Mouse (Mus musculus) MEL (cell line): ENCODE results near the gene Tmpo. TPM values are rescaled to one million over a fixed set of nuclear protein-coding genes. Genes with fewer than 3 reads are reported as not detected.

Experiments
- DNase-seq: peaks from one replicate; pipeline ENCODE4 v3.0.0; 2011; ENCODE audit warnings: low read depth, low spot score
- H3K27ac ChIP-seq: 2 replicates; pipeline ENCODE4 v1.5.1; 2012; ENCODE audit warnings: low read depth, mild to moderate bottlenecking, control low read depth, low read length, moderate library complexity; ENCODE audit not compliant: control insufficient read depth
- H3K27me3 ChIP-seq, 2 experiments: fragments of 150-350 bp in 1 of 2; sonication (generic) in 1 of 2; 2 replicates each; pipeline ENCODE4 v1.6.1; 2012; ENCODE audit warnings: low read length in 2 of 2, mild to moderate bottlenecking in 2 of 2, improper control_type of control experiment in 1 of 2, moderate library complexity in 1 of 2; ENCODE audit not compliant: insufficient read depth in 2 of 2, control insufficient read depth in 1 of 2
- H3K36me3 ChIP-seq, 2 experiments: 2 replicates each; pipeline ENCODE4 v1.6.1; 2012 to 2014; ENCODE audit warnings: low read length in 2 of 2, improper control_type of control experiment in 1 of 2, inconsistent platforms in 1 of 2, mild to moderate bottlenecking in 1 of 2; ENCODE audit not compliant: insufficient read depth in 2 of 2, control insufficient read depth in 1 of 2
- H3K4me1 ChIP-seq, 2 experiments: fragments of 150-350 bp in 1 of 2; sonication (generic) in 1 of 2; 2 replicates each; pipeline ENCODE4 v1.6.1; 2012; ENCODE audit warnings: low read length in 2 of 2, improper control_type of control experiment in 1 of 2, mild to moderate bottlenecking in 1 of 2; ENCODE audit not compliant: insufficient read depth in 2 of 2, control insufficient read depth in 1 of 2
- H3K4me3 ChIP-seq, 2 experiments: fragments of 150-350 bp in 1 of 2; sonication (generic) in 1 of 2; 2 replicates each; pipeline ENCODE4 v1.5.1; 2012; ENCODE audit warnings: low read depth in 2 of 2, low read length in 2 of 2, mild to moderate bottlenecking in 2 of 2, moderate library complexity in 2 of 2, control low read depth in 1 of 2, improper control_type of control experiment in 1 of 2; ENCODE audit not compliant: control insufficient read depth in 1 of 2, insufficient read depth in 1 of 2
- H3K79me2 ChIP-seq: 2 replicates; pipeline ENCODE4 v1.6.1; 2012; ENCODE audit warnings: mild to moderate bottlenecking, low read length, moderate library complexity; ENCODE audit not compliant: control insufficient read depth, poor library complexity, insufficient read depth
- H3K9ac ChIP-seq: 2 replicates; pipeline ENCODE4 v1.6.1; 2012; ENCODE audit warnings: low read depth, mild to moderate bottlenecking, control low read depth, low read length, moderate library complexity; ENCODE audit not compliant: control insufficient read depth, poor library complexity, severe bottlenecking
- H3K9me3 ChIP-seq: fragments of 150-350 bp; sonication (generic); replicated peaks from 2 replicates; pipeline ENCODE4 v1.6.1; 2012; ENCODE audit warnings: mild to moderate bottlenecking, low read length, improper control_type of control experiment, moderate library complexity; ENCODE audit not compliant: insufficient read depth
- CHD1 ChIP-seq: IDR thresholded peaks from 2 replicates; pipeline ENCODE4 v1.6.1; 2012; ENCODE audit warnings: low read depth, mild to moderate bottlenecking, inconsistent platforms, low read length, improper control_type of control experiment
- CTCF ChIP-seq, 3 experiments: IDR thresholded peaks in 2 of 3; conservative IDR thresholded peaks in 1 of 3; 2 replicates each; pipeline ENCODE4 v1.5.1; 2011 to 2012; ENCODE audit warnings: low read length in 3 of 3, low read depth in 2 of 3, mild to moderate bottlenecking in 2 of 3, improper control_type of control experiment in 1 of 3, inconsistent platforms in 1 of 3, mixed read lengths in 1 of 3, moderate library complexity in 1 of 3; ENCODE audit not compliant: control insufficient read depth in 1 of 3, insufficient read depth in 1 of 3, poor library complexity in 1 of 3, severe bottlenecking in 1 of 3
- GABPA ChIP-seq: IDR thresholded peaks from 2 replicates; pipeline ENCODE4 v1.6.1; 2012; ENCODE audit warnings: low read depth, mild to moderate bottlenecking, inconsistent platforms, low read length, improper control_type of control experiment, moderate library complexity
- GATA1 ChIP-seq: IDR thresholded peaks from 2 replicates; pipeline ENCODE4 v1.6.1; 2011; ENCODE audit warnings: low read depth, low read length, improper control_type of control experiment
- KAT2A ChIP-seq: conservative IDR thresholded peaks from 2 replicates; pipeline ENCODE4 v1.6.1; 2012; ENCODE audit warnings: low read depth, low read length, improper control_type of control experiment, inconsistent platforms
- MAFK ChIP-seq: IDR thresholded peaks from 2 replicates; pipeline ENCODE4 v1.6.1; 2011; ENCODE audit warnings: low read depth, mild to moderate bottlenecking, low read length, improper control_type of control experiment, borderline replicate concordance
- MAZ ChIP-seq: IDR thresholded peaks from 2 replicates; pipeline ENCODE4 v1.6.1; 2012; ENCODE audit warnings: low read depth, mild to moderate bottlenecking, inconsistent platforms, low read length, improper control_type of control experiment
- MYB ChIP-seq: IDR thresholded peaks from 2 replicates; pipeline ENCODE4 v1.6.1; 2011; ENCODE audit warnings: mild to moderate bottlenecking, low read depth, low read length, improper control_type of control experiment
- NELFE ChIP-seq: IDR thresholded peaks from 2 replicates; pipeline ENCODE4 v1.6.1; 2011; ENCODE audit warnings: low read depth, low read length, improper control_type of control experiment
- POLR2AphosphoS2 ChIP-seq: IDR thresholded peaks from 2 replicates; pipeline ENCODE4 v1.6.1; 2011; ENCODE audit warnings: low read length, improper control_type of control experiment
- POLR2AphosphoS5 ChIP-seq: IDR thresholded peaks from 2 replicates; pipeline ENCODE4 v1.6.1; 2012; ENCODE audit warnings: low read depth, borderline replicate concordance, mild to moderate bottlenecking, inconsistent platforms, low read length, moderate library complexity, mixed read lengths
- RAD21 ChIP-seq: IDR thresholded peaks from 2 replicates; pipeline ENCODE4 v1.6.1; 2011; ENCODE audit warnings: mild to moderate bottlenecking, low read depth, low read length, improper control_type of control experiment
- TCF12 ChIP-seq: IDR thresholded peaks from 2 replicates; pipeline ENCODE4 v1.6.1; 2014; ENCODE audit warnings: low read depth, mild to moderate bottlenecking, inconsistent platforms, low read length, improper control_type of control experiment, moderate library complexity
- ZKSCAN1 ChIP-seq: IDR thresholded peaks from 2 replicates; pipeline ENCODE4 v1.6.1; 2012; ENCODE audit warnings: low read depth, mild to moderate bottlenecking, inconsistent platforms, low read length, improper control_type of control experiment, moderate library complexity
- ZNF384 ChIP-seq: IDR thresholded peaks from 2 replicates; pipeline ENCODE4 v1.6.1; 2012; ENCODE audit warnings: low read depth, mild to moderate bottlenecking, inconsistent platforms, low read length, improper control_type of control experiment
- polyA plus RNA-seq, 2 experiments: library from polyadenylated mRNA; stranded (reverse) in 1 of 2; unstranded in 1 of 2; fragments of >175 nt in 1 of 2; fragments of >200 nt in 1 of 2; gene quantifications; 2 replicates each; pipeline versions ENCODE4 v1.2.1 to v1.2.4; 2012; ENCODE audit warnings: low replicate concordance in 2 of 2, low read depth in 1 of 2; ENCODE audit not compliant: insufficient read length in 2 of 2, insufficient read depth in 1 of 2, missing spikeins in 1 of 2
- total RNA-seq: library from RNA; depleted of rRNA; stranded (reverse); fragments of 300-350 nt; gene quantifications from 2 replicates; pipeline ENCODE4 v1.2.3, GENCODE M21; 2012

The Tmpo gene
- total and polyA plus RNA-seq, 3 experiments: 211 to 219 (median 215) TPM

DNA sequence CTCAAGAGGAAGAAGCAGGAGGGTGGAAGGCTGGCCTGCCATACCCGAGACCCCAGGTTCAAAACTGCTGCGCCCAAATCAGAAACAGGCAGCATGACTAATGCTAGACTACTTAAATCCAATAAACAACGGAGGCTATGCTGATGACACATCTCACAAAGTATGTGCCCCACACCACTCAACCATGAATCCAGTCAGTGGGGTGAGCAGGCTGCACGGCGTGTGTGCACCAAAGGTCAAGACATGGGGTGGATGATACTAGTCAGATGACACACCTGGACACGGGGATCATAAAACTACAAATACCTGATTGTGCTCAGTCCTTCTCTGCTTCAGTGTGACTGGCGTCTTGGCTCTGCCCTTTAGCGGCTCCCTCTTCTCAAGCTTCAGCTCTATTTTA is 22.7 kb downstream of the Tmpo start:
- DNase-seq: no peak
- H3K27me3 ChIP-seq: no peaks in the 10 kb centered on the region
- peak; percentile 19; the same call in 1 of the 2 replicates for TF ChIP-seq POLR2AphosphoS5
- TF ChIP-seq POLR2AphosphoS2: 0 out of 2 replicates have a peak, but pooled peaks have one; percentile 19
- TF ChIP-seq NELFE: no peak
- no peak overlapping the region for H3K4me3 ChIP-seq
- H3K27ac ChIP-seq: no peak overlapping the region
- peaks cover 21% of the 10 kb centered on the region for H3K79me2 ChIP-seq
- H3K4me1 ChIP-seq: peaks cover 18 to 19% of the 10 kb centered on the region in 2 experiments
- no peaks in the 10 kb centered on the region for H3K9me3 ChIP-seq
- peaks cover 33 to 72% of the 10 kb centered on the region in 2 experiments for H3K36me3 ChIP-seq
- no peak overlapping the region for H3K9ac ChIP-seq

DNA sequence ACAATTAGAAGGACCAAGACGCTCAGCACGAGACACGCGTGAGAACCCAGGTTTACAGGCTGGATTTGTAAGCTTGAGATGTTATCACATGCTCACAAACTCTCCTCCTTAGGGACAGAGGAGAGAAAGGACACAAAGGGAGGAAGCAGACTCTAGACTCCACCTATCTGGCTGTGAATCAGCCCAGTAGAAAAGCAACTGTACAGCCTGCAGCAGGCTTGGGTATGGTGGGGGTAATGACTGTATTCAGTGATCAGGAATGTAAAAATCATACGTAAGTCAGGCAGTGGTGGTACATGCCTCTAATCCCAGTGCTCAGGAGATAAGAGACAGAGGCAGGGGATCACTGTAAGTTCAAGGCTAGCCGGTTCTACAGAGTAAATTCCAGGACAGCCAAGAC is 24.8 kb downstream of the Tmpo start:
- TF ChIP-seq ZKSCAN1 (no peak), KAT2A (no peak), MAFK (no peak), MYB (no peak), TCF12 (no peak), GATA1 (no peak), MAZ (no peak), POLR2AphosphoS5 (no peak)
- DNase-seq: no peak
- H3K4me1 ChIP-seq: peaks cover 2% of the 10 kb centered on the region in 2 experiments; a peak in 3 of 4 replicates
- no peaks in the 10 kb centered on the region for H3K27me3 ChIP-seq
- H3K9me3 ChIP-seq: no peaks in the 10 kb centered on the region
- no peak overlapping the region for H3K4me3 ChIP-seq
- H3K9ac ChIP-seq: no peak overlapping the region
- H3K36me3 ChIP-seq: peaks cover 15 to 77% of the 10 kb centered on the region in 2 experiments
- H3K79me2 ChIP-seq: peaks cover 18% of the 10 kb centered on the region
- H3K27ac ChIP-seq: no peak overlapping the region

DNA sequence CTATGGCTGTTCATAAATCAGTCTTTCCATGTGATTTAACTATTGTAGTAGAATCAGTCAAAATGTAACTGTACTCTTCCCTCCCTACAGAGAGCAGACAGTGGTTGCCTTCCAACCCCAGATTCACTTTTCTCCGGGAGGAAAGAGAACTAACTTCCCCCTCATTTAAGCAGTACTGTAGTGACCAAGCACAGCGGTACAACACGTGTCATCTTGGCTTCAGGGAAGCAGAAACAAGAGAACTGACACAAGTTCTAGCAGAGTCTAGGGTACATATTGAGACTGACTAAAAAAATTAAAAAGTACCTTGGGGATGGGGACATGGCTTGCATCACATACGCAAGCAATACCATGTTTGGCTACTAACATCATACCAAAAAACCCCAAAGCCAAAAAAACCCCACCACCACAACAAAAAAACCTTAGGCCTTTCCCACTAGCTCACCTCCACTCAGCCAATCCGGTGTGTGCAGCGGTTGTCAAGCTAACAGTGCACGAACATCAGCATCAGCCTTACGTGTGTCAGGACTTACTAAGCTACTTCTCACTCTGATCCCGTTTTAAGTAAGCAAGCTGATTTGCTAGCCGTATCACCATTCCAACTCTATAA is 27.1 kb downstream of the Tmpo start:
- Histone ChIP-seq H3K4me1 (no peaks in the 10 kb centered on the region), H3K27me3 (no peaks in the 10 kb centered on the region), H3K36me3 (peaks cover 0 to 74% of the 10 kb centered on the region in 2 experiments; a peak in 2 of 4 replicates), H3K9me3 (no peaks in the 10 kb centered on the region), H3K27ac (no peak overlapping the region), H3K9ac (no peak overlapping the region), H3K4me3 (no peak overlapping the region), H3K79me2 (peaks cover 16% of the 10 kb centered on the region)
- TF ChIP-seq CTCF (IDR thresholded peaks at IDR 0.05 in 2 of 3, conservative IDR thresholded peaks at IDR 0.05 in 1 of 3; ENCODE audit: control insufficient read depth in 1 of 3, insufficient read depth in 1 of 3, low read depth in 2 of 3, low read length in 3 of 3, poor library complexity in 1 of 3, severe bottlenecking in 1 of 3): no peak
- no peak for TF ChIP-seq ZNF384
- no peak for TF ChIP-seq RAD21
- TF ChIP-seq GABPA: no peak
- no peak for TF ChIP-seq KAT2A
- TF ChIP-seq CHD1: no peak
- no peak for DNase-seq
